Mouse (Mus musculus) heart, adult 2 months (tissue): Measurements from ENCODE around the gene Smok3a.

Source experiments
- EP300 ChIP-seq: fragments of 200-500 bp; IDR thresholded peaks from 2 replicates; pipeline ENCODE4 v1.6.1; 2011; ENCODE audit warnings: low read depth, low read length, control low read depth; ENCODE audit not compliant: insufficient read depth
- POLR2A ChIP-seq: fragments of 200-500 bp; IDR thresholded peaks from 2 replicates; pipeline ENCODE4 v1.6.1; 2011; ENCODE audit warnings: mild to moderate bottlenecking, low read depth, low read length, control low read depth; ENCODE audit not compliant: insufficient read depth

- TF ChIP-seq EP300, result no peak
- TF ChIP-seq POLR2A, result no peak
Measured at GRCm38 (mm10) chr5:138016997-138017396, 4.1 kb upstream of the Smok3a start.
